Mouse (Mus musculus): ENCODE results near the gene Sdk1. TPM values are rescaled to one million over a fixed set of nuclear protein-coding genes. Genes with fewer than 3 reads are reported as not detected.
"Not testable (repeated sequence)": the region's sequence is repeated elsewhere in the genome, so short reads cannot be mapped to it uniquely, and the experiment has no call there.

The Sdk1 gene
- total RNA-seq, 1 experiment from 2014 or later: not detected

DNA sequence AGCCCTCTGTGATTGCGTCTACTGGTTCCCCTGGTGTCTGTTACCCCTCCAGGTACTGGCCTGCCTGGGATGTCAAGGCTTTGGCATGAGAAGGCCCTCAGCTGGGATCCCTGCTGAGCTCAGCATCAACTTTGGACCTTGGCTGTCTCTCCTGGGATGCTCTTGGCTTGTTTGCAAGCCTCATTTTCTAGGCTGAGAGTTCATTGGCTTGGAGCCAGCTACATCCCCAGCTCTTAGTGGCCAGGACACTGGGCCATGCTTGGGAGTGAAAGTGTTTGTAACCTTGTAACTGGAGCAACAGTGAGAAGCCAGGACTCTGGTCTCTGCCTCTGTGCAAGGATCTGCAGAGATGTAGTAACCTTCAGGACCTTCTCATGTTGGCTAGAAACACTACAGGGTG is 333.0 kb downstream of the Sdk1 start:
- no peak for ATAC-seq (ENCODE audit: extremely low read depth, insufficient number of reproducible peaks, low FRiP score, poor library complexity, severe bottlenecking)

DNA sequence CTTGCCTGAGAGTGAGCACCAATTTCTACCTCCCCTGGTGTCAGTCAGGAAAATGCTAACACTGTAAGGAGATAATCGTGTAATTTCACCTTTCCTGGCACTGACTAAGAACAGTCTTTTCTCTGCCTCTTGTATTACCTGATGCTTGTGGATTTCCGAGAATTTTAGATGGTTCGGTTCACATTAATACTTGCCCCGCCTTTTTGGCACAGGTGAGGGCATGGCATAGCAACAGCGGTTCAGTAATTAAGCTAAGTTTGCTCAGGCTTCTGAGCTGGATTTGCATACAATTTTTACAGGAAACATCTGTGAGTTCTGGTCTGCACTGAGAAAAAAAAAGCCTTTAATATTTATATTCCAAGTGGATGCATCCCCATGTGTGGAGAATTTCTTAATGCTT is 350.0 kb downstream of the Sdk1 start:
- no peak for ATAC-seq (ENCODE audit: extremely low read depth, insufficient number of reproducible peaks, low FRiP score, poor library complexity, severe bottlenecking)

DNA sequence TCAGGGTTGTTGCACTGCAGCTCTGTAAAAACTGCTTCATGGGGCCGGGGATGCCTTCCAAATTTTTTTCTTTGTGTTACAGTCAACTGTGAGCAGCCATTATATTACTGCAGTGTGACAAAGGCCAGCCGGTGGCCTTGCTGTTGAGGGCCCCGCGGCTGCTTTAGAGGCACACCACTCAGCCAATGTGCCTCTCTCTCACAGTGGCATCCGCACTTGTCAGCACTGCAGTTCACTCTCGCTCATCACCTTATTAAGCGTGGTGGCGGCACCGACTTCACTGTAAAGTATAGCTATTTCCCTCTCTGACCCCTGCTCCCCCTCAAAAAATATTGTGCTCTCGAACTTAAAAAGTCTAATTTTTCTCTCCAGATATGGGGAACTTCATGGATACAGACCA is 371.4 kb downstream of the Sdk1 start:
- ATAC-seq (ENCODE audit: extremely low read depth, insufficient number of reproducible peaks, low FRiP score, poor library complexity, severe bottlenecking): no peak

GRCm38 (mm10) chr5:141615763-141616162 is 374.5 kb downstream of the Sdk1 start:
- no peak for ATAC-seq (ENCODE audit: extremely low read depth, insufficient number of reproducible peaks, low FRiP score, poor library complexity, severe bottlenecking)

DNA sequence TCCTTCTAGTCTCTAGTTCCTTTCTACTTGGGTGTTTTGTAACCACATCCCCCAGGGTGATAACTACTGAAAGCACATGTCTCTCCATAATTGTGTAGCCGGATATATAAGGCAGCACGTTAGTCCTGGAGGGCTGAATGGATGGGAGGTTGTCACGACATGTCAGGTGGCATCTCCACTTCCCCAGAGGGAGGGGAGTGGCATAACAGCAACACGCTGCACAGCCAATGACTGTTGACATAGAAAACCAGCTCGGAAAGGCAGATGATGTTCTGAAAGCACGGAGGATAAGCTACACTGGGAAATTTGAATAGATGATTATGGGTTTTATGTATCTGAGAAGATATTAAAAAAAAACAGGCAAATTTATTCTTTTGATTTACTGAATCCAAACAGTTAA is 376.4 kb downstream of the Sdk1 start:
- ATAC-seq (ENCODE audit: extremely low read depth, insufficient number of reproducible peaks, low FRiP score, poor library complexity, severe bottlenecking): no peak

DNA sequence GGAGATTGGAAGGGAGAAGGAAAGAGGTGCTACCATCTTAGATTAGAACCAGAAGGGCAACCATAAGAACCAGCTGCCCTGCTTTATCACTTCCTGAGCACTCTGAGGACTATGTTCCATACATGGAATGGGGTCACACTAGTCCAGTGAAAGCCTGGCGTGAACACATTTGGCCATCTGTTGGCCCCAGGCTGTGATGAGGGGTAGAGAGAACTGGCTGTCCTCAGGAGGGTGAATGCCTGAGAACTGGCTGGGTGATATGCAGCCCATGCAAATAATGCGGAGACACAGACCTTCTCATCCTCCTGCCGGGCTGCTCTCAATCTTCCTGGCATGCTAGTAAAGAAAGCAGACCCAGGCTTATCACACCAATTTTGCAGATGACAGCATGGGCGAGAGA is 384.1 kb downstream of the Sdk1 start:
- ATAC-seq (ENCODE audit: extremely low read depth, insufficient number of reproducible peaks, low FRiP score, poor library complexity, severe bottlenecking): no peak

- ATAC-seq (ENCODE audit: extremely low read depth, insufficient number of reproducible peaks, low FRiP score, poor library complexity, severe bottlenecking): no peak
Observed at GRCm38 (mm10) chr5:141631641-141632040, 390.4 kb downstream of the Sdk1 start.

GRCm38 (mm10) chr5:141633271-141633670 is 392.0 kb downstream of the Sdk1 start:
- ATAC-seq (ENCODE audit: extremely low read depth, insufficient number of reproducible peaks, low FRiP score, poor library complexity, severe bottlenecking): no peak

DNA sequence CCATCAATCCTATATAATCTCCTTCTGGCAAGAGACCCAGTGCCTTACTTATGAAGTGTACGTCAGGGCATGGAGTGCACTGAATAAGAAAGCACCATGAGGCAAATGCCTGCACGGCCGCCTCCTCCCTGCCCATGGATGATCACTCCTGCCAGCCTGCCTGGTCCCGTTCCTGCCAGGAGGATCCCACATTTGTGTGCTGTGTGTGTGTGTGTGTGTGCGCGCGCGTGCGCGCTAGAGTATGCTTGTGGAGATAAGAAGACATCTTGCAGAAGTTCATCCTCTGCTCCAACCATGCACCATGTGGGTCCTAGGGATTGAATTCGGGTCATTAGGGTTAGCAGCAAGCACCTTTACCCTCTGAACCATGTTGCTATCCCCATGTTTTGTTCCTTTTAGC is 395.1 kb downstream of the Sdk1 start:
- no peak for ATAC-seq (ENCODE audit: extremely low read depth, insufficient number of reproducible peaks, low FRiP score, poor library complexity, severe bottlenecking)

GRCm38 (mm10) chr5:141637054-141637453 is 395.8 kb downstream of the Sdk1 start:
- not testable (repeated sequence) for ATAC-seq (ENCODE audit: extremely low read depth, insufficient number of reproducible peaks, low FRiP score, poor library complexity, severe bottlenecking)

DNA sequence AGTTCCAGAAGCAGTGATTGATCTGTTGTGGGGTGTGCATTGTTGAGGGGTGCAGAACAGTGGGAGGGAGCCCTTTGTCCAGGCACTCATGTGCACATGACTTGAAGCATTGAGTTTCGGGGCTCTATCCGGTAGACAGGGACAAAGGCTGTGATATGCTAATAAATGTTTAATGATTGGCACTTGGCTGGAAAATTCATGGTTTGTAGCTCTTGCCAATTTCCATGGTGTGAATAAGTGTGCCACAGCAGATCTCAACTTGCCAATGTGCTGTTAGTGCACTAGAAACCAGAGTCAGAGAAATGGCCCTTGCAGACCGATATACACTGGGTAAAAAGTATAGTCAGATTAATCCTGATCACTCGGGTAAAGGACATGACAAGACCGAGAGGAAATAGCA is 404.4 kb downstream of the Sdk1 start:
- ATAC-seq (ENCODE audit: extremely low read depth, insufficient number of reproducible peaks, low FRiP score, poor library complexity, severe bottlenecking): no peak

- ATAC-seq (ENCODE audit: extremely low read depth, insufficient number of reproducible peaks, low FRiP score, poor library complexity, severe bottlenecking): no peak
Observed at GRCm38 (mm10) chr5:141646621-141647020, 405.3 kb downstream of the Sdk1 start.

DNA sequence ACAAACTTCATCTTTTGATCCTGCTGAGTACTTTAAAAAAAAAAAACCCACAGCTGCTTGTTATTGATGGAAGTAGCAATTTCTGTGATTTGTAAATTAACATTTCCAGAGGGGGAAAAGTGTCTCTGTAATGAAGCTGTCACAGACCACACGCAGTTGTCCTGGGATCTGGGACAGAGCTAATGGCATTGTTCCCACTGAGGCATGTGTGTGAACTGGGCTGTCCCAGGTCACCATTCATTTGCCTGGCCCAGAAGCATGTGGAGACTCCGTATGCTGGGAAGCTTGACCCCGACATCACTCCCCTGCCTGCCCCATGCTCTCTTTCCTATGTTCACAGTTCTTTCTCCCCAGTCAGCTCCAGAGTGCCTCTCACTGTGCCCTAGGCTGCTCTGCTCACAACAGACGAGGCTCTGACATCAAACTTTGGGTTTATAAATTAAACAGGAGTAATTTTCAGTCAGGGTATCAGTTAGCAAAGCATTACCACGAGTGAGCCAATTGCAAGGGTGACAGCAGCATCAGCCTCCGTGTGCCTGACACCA is 408.6 kb downstream of the Sdk1 start:
- ATAC-seq (ENCODE audit: extremely low read depth, insufficient number of reproducible peaks, low FRiP score, poor library complexity, severe bottlenecking): no peak

DNA sequence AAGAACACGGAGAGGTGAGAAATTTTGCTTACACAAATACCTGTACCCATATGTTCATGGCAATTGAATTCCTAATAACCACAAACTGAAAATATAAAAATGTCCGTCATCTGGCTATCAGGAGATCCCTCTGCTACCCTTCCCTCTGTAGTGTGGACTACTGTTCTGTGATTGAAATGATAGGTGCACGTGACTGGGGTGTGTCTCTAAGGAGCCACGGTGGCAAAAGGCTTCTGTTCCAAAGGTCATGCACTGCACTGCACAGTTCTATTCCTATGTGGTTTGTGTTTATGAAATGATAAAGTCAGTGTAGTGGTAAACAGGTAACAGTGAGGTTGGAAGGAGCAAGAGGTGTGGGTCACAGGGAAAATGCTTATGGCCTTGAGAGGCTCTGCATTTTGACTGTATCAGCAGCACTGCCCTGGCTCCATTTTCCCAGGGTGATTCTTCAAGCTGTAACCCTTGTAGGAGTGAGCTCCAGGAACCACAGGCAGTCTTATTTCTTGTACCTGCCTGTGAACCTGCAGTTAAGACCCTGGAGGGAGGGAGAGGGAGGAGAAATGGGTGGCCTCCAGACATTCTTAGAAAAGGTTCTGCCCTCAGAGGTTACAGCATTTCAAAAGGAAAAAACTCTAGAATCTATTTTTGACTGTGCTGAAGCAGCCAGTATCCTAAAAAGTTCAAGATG is 410.5 kb downstream of the Sdk1 start:
- no peak for ATAC-seq (ENCODE audit: extremely low read depth, insufficient number of reproducible peaks, low FRiP score, poor library complexity, severe bottlenecking)

GRCm38 (mm10) chr5:141676371-141676770 is 435.1 kb downstream of the Sdk1 start:
- no peak for ATAC-seq (ENCODE audit: extremely low read depth, insufficient number of reproducible peaks, low FRiP score, poor library complexity, severe bottlenecking)

GRCm38 (mm10) chr5:141677034-141677433 is 435.7 kb downstream of the Sdk1 start:
- no peak for ATAC-seq (ENCODE audit: extremely low read depth, insufficient number of reproducible peaks, low FRiP score, poor library complexity, severe bottlenecking)

GRCm38 (mm10) chr5:141677841-141678240 is 436.6 kb downstream of the Sdk1 start:
- ATAC-seq (ENCODE audit: extremely low read depth, insufficient number of reproducible peaks, low FRiP score, poor library complexity, severe bottlenecking): no peak

DNA sequence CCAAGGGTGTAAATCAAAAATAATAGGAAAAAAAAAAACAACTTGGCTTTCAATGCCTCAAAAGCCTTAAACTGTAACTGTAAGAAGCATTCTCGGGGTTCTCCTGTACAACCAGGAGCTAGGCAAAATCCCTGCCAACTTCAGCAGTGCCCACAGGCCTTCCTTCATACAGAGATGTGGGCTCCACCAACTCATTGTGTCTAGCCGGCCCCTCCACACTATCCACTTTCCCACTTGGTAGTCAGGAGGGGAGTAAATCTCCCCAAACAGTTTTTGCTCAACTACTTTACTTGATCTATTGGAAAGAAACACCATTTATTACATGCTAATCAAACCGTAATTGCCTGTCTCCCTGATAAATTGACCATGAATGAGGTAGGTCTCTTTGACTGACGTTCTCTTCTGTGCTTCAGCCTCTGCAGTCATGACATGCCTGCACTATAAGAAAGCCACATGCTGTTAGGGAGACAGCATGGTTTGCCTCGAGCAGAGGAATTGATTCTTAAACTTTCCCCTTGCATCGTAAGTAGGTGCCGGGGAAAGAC is 445.7 kb downstream of the Sdk1 start:
- ATAC-seq (ENCODE audit: extremely low read depth, insufficient number of reproducible peaks, low FRiP score, poor library complexity, severe bottlenecking): no peak

GRCm38 (mm10) chr5:141689442-141690105 is 448.3 kb downstream of the Sdk1 start:
- ATAC-seq (ENCODE audit: extremely low read depth, insufficient number of reproducible peaks, low FRiP score, poor library complexity, severe bottlenecking): no peak

DNA sequence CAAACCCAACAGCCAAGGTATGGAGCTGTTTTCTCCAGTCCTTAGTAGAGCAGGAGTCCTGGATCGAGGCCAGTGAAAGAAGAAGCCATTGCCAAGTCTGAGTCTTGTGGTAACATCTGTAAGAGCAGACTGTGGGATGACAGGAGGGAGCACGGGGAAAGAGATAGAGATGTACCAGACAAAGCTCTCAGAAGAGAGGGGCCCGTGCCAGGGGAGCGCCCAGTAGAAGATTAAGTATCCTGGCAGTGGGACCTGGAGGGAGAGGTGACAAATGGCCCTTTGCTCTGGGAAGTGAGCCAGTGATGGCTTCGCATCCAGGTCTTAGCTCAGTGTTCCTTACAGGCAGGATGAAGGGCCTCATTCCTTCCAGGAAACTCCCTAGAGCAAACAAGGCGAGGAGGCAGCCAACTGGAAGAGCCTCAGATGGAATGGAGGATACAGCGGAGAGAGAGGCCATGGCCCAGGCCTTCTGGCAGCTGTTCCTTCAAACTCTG is 450.2 kb downstream of the Sdk1 start:
- no peak for ATAC-seq (ENCODE audit: extremely low read depth, insufficient number of reproducible peaks, low FRiP score, poor library complexity, severe bottlenecking)

Measured in neutrophil, adult 5-6 weeks (primary cell).